Mouse (Mus musculus) ES-Bruce4 (cell line): ENCODE data around the gene Hsf2bp.

Source experiments
- CTCF ChIP-seq: IDR thresholded peaks from one replicate; pipeline ENCODE4 v1.8.1; 2011; ENCODE audit warnings: low read depth, low read length
- EP300 ChIP-seq: IDR thresholded peaks from 2 replicates; pipeline ENCODE4 v1.6.1; 2011; ENCODE audit warnings: low read depth, low read length; ENCODE audit not compliant: insufficient read depth

DNA sequence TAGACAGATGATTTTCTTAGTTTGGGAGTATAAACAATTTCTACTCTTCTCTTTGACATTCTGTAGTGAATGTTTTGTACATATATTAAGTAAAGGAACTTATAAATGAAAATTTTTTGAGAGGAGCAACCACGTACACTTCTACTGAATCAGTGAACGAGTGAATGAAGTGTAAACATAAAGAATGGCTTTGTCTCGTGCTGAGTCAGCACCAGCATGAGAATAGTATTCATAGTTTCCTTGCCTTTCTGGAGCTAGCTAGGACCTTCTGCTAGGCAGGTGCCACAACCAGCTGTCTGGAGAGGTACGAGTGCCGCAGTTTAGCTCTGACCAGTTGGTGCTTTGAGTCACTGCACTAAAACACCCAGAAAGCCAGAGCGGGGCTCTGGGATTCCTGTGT, 14.5 kb upstream of the Hsf2bp start:
- TF ChIP-seq CTCF (no peak), EP300 (no peak)
